Mouse (Mus musculus) hindbrain, embryonic 12.5 days (tissue): ENCODE results near the gene Eml6. TPM values are rescaled to one million over a fixed set of nuclear protein-coding genes. Genes with fewer than 3 reads are reported as not detected.

Experiments used
- ATAC-seq: fragments of 200-750 bp; cut with Nextera tagmentation; 2 replicates; pipeline ENCODE4 v1.8.0; 2017; ENCODE audit warnings: moderate TSS enrichment; ENCODE audit not compliant: low FRiP score
- H3K27ac ChIP-seq: fragments of 300-500 bp; sonication (generic); 2 replicates; pipeline ENCODE4 v1.5.1; 2016; ENCODE audit warnings: mild to moderate bottlenecking
- H3K27me3 ChIP-seq: fragments of 300-500 bp; sonication (generic); 2 replicates; pipeline ENCODE4 v1.6.1; 2016; ENCODE audit warnings: mild to moderate bottlenecking
- H3K36me3 ChIP-seq: fragments of 300-500 bp; sonication (generic); 2 replicates; pipeline ENCODE4 v1.6.1; 2016; ENCODE audit warnings: mild to moderate bottlenecking
- H3K4me1 ChIP-seq: fragments of 300-500 bp; sonication (generic); 2 replicates; pipeline ENCODE4 v1.6.1; 2016
- H3K4me2 ChIP-seq: fragments of 300-500 bp; sonication (generic); replicated peaks from 2 replicates; pipeline ENCODE4 v1.6.1; 2016; ENCODE audit warnings: mild to moderate bottlenecking
- H3K4me3 ChIP-seq: fragments of 300-500 bp; sonication (generic); 2 replicates; pipeline ENCODE4 v1.5.1; 2016; ENCODE audit warnings: mild to moderate bottlenecking
- H3K9ac ChIP-seq: fragments of 300-500 bp; sonication (generic); 2 replicates; pipeline ENCODE4 v1.6.1; 2016; ENCODE audit warnings: mild to moderate bottlenecking, moderate library complexity
- H3K9me3 ChIP-seq: fragments of 300-500 bp; sonication (generic); replicated peaks from 2 replicates; pipeline ENCODE4 v1.6.1; 2016; ENCODE audit warnings: mild to moderate bottlenecking
- WGBS: fragments of 180-500 bp; shearing (Covaris S2); methylation state at CpG from one replicate; pipeline ENCODE4 v1.1.7; 2016; 5-methylcytosine and 5-hydroxymethylcytosine counted together
- polyA plus RNA-seq: library from polyadenylated mRNA; unstranded; fragments of >200 nt; fragmentation: Nextera tagmentation; extraction: Ambion mirVana; gene quantifications from 2 replicates; pipeline ENCODE4 v1.2.1, GENCODE M21; 2016

Gene Eml6
- polyA plus RNA-seq, 1 experiment from 2014 or later: 2.5 TPM

DNA sequence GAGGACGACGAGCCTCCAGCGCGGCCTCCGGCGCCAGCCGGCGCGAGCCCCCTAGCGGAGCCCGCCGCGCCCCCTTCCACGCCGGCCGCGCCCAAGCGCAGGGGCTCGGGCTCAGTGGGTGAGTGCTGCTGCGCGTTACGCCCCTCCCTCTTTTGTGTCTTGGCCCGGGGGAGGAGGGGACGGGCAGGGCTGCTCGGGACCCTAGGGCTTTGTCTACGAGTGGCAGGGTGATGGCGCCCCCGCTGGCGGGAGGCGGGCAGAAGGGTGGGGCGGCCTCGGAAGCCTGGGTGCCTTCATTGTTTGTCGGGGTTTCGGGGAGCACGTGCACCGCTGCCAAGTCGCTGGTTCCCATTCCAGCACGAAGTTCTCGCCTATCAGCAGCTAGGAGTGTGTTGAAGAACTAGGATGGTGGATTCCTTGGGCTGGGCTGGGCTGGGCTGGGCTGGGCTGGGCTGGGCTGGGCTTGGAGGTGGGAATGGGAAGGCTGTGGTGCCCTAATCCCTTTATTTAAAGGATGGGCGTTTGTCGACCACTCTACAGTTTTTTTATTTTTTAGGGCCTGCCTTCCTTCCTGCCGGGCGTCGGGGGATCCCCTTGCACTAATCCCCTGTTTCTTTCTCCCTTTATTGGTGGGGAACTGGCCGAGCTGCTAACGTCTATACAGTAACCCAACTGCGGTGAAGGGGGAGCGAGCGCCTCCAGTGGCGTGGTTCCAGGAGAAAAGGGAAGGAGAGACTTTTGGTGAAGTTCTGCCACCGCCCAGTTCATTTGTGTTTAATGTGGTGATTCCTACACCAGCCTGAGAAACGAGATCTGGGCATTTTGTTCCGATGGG, 332.0 kb downstream of the Eml6 start:
- Histone ChIP-seq H3K36me3 (peaks cover 7% of the 10 kb centered on the region; the same call in 1 of the 2 replicates), H3K9ac (peak overlapping the region; percentile 99), H3K4me3 (peak overlapping the region; percentile 99), H3K27ac (peak overlapping the region; percentile 99), H3K4me2 (peak overlapping the region; percentile 61), H3K4me1 (peaks cover 16% of the 10 kb centered on the region), H3K9me3 (no peaks in the 10 kb centered on the region), H3K27me3 (no peaks in the 10 kb centered on the region)
- WGBS: under 1% methylated on average over 52 of the region's 53 CpGs
- peak; percentile 95 for ATAC-seq

Other genes starting within 250 kb of the Eml6 start
- gene 4931440F15Rik, start 200.4 kb downstream of the Eml6 start, polyA plus RNA-seq: 0.07 and 0.39 TPM in 2 replicates
- gene Sptbn1, start 242.1 kb upstream of the Eml6 start, polyA plus RNA-seq: 120 and 122 TPM in 2 replicates